Mouse (Mus musculus): ENCODE results near the gene Nol8. TPM values are rescaled to one million over a fixed set of nuclear protein-coding genes. Genes with fewer than 3 reads are reported as not detected.

Nol8 gene
- 41.3 TPM for polyA plus RNA-seq (2017; shearing (Covaris generic))

GRCm38 (mm10) chr13:49652481-49653179 lies at the start of gene Nol8, which contains the start of gene Cenpp:
TSS of gene Nol8 (plus strand) at chr13:49653078.
TSS of gene Cenpp (minus strand) at chr13:49652785.

GRCm38 (mm10) chr13:49607714-49608113 lies 45.2 kb upstream of the Nol8 start, which contains the start of gene Ogn:
TSS of gene Ogn (plus strand) at chr13:49608046.

GRCm38 (mm10) chr13:49681351-49682232 lies 28.7 kb downstream of the Nol8 start, which contains the start of gene Iars:
TSS of gene Iars (plus strand) at chr13:49682100.

Other genes starting within 250 kb of the Nol8 start
- gene Ippk, start 231.8 kb upstream of the Nol8 start, polyA plus RNA-seq (2017; shearing (Covaris generic)), result 13.1 TPM
- gene Tes3-ps, start 159.8 kb upstream of the Nol8 start, polyA plus RNA-seq (2017; shearing (Covaris generic)), result 4.5 TPM
- 0.11 TPM for gene Ecm2, start 148.3 kb upstream of the Nol8 start, polyA plus RNA-seq (2017; shearing (Covaris generic))
- not detected for gene Aspn, start 108.6 kb upstream of the Nol8 start, polyA plus RNA-seq (2017; shearing (Covaris generic))
- 0.11 TPM for gene Omd, start 70.6 kb upstream of the Nol8 start, polyA plus RNA-seq (2017; shearing (Covaris generic))
- 0.10 TPM for gene Ogn, start 45.0 kb upstream of the Nol8 start, polyA plus RNA-seq (2017; shearing (Covaris generic))
- 2.1 TPM for gene Cenpp, start 293 bp upstream of the Nol8 start, polyA plus RNA-seq (2017; shearing (Covaris generic))
- gene Iars, start 29.0 kb downstream of the Nol8 start, polyA plus RNA-seq (2017; shearing (Covaris generic)), result 50.3 TPM
- gene Gm30302, start 145.9 kb downstream of the Nol8 start, polyA plus RNA-seq (2017; shearing (Covaris generic)), result not detected